Mouse (Mus musculus) small intestine, adult 2 months (tissue): ENCODE measurements around the gene Ccnd3.

Source experiments
- CTCF ChIP-seq: fragments of 200-500 bp; IDR thresholded peaks from 2 replicates; pipeline ENCODE4 v1.5.1; 2012; ENCODE audit warnings: low read depth, mild to moderate bottlenecking, control low read depth, inconsistent platforms, low read length, moderate library complexity, mixed read lengths; ENCODE audit not compliant: insufficient replicate concordance, insufficient read length; ENCODE audit errors: extremely low read depth
- POLR2A ChIP-seq: fragments of 200-500 bp; IDR thresholded peaks from 2 replicates; pipeline ENCODE4 v1.6.1; 2012; ENCODE audit warnings: low read depth, mild to moderate bottlenecking, control low read depth, inconsistent platforms, low read length, moderate library complexity

DNA sequence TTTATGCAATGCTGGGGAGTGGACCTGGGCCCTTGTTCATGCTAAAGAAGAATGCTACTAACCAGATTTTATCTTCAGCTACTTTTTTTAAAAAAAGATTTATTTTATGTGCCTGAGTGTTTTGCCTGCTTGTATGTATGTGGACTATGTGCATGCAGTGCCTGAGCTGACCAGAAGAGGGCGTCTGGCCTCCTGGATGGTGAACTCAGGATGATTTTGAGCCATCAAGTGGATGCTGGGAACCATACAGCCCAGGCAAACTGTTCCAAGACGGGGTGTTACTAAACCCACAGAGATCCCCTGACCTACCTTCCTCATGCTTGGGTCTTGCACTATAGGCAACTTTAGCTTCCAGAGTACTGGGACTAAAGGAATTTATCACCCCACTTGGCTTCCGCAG lies 29.1 kb upstream of the Ccnd3 start:
- TF ChIP-seq POLR2A (no peak), CTCF (peak; percentile 46; the same call in 1 of the 2 replicates)
